Mouse (Mus musculus) cortical plate, adult 2 months (tissue): ENCODE measurements at regions not wholly inside any gene's neighbourhood (a gene's known extent, or its start where the extent isn't known, plus 50 kb on each side); places are given as distances from the start of the nearest gene placed in this dataset.

Source experiments
- CTCF ChIP-seq: fragments of 200-500 bp; IDR thresholded peaks from 2 replicates; pipeline ENCODE4 v1.5.1; 2011; ENCODE audit warnings: mild to moderate bottlenecking, control low read depth, low read length; ENCODE audit not compliant: insufficient read depth; ENCODE audit errors: extremely low read depth
- POLR2A ChIP-seq: fragments of 200-500 bp; IDR thresholded peaks from 2 replicates; pipeline ENCODE4 v1.6.1; 2011; ENCODE audit warnings: mild to moderate bottlenecking, low read length, control low read depth; ENCODE audit not compliant: insufficient read depth; ENCODE audit errors: extremely low read depth

DNA sequence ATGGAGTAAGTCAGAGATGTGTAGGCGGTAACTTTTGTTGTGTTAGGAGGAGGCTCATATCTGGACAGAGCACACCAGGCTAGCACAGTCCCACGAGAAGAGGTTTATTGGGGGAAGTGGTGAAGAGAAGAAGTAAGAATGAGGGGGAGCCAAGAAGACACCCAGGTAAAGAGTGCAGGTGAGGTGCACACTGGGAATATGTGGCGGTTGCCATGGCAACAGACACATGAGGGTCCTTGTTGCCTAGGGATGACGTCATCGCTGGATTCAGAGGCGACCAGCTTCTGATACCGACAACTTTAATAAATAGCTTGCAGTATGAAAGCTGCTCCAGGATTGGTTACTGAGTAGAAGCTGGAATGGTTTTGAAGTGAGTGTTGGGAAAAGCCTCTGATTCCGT lies 110.5 kb upstream of the Wdfy3 start:
- TF ChIP-seq CTCF (no peak), POLR2A (no peak)
